Mouse (Mus musculus): ENCODE results near the gene Jak1.

DNA sequence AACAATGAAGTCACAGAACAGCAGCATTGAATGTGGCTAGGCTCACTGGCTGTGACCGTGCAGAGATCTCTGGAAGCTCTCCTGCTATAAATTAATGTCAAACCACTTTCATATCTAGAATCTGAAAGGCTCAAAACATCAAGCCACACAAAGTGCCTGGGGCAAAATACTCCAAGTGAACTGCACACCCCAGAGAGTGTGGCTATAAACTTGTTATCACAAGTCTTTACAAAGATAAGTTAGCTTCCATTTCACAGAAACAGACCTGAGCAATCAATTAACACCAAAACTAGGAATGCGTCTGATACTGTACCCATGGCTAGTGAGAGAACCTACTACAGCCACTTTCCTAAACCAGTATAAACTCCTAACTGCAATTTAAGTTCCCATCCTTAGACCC, 17.7 kb downstream of the Jak1 start:
- TF ChIP-seq CTCF (conservative IDR thresholded peaks at IDR 0.05; ENCODE audit: insufficient read depth, insufficient read length, low read depth, low read length) (no peak), POLR2A (IDR thresholded peaks at IDR 0.05; ENCODE audit: low read depth, low read length) (no peak)

Measured in kidney, adult 2 months (tissue).